In the genomic region with DNA sequence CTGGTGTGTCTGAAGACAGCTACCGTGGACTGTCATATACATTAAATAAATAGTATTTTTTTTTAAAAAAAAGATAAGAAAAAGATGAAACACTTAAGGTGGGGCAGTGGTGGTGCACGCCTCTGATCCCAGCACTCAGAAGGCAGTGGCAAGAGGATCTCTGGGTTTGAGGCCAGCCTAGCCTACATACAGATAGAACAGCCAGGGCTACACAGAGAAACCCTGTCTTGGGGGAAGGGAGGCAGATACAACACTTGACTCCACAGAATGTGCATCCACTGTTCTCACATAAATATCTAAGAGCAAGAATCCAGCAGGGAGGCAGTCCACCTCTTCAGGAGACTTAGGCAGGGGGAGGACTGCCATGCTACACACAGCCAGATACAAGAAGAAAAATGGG, we compare ENCODE assay signal across 8 mouse cellular contexts. TPM values are rescaled to one million over a fixed set of nuclear protein-coding genes. Genes with fewer than 3 reads are reported as not detected.
DNase-seq lines count a peak whose midpoint lies in the region; ATAC-seq and TF ChIP-seq lines count a peak whose summit lies in the region.

No protein-coding gene starts in this region.

- TF ChIP-seq CTCF in bone marrow, adult 2 months (IDR thresholded peaks at IDR 0.05; ENCODE audit: control insufficient read depth, insufficient read depth, low read length) = no peak
- no peak for TF ChIP-seq CTCF in liver, postnatal 0 days (IDR thresholded peaks at IDR 0.05; ENCODE audit: low read depth)

- H3K4me1 ChIP-seq in bone marrow, adult 2 months (ENCODE audit: control insufficient read depth, insufficient read depth, low read length) = no peaks in the 10 kb centered on the region; the same call in 1 of the 2 replicates
- H3K4me1 ChIP-seq in hindbrain, embryonic 10.5 days (replicated peaks) = peaks cover 42% of the 10 kb centered on the region
- peaks cover 17% of the 10 kb centered on the region for H3K4me1 ChIP-seq in liver, postnatal 0 days (ENCODE audit: insufficient read depth)

- TF ChIP-seq EP300 in liver, postnatal 0 days (IDR thresholded peaks at IDR 0.05; ENCODE audit: low read depth) = no peak

- no peak for ATAC-seq in liver, postnatal 0 days

- 55% methylated on average over 2 of the region's 2 CpGs for WGBS in bone marrow, adult 2 months
- WGBS in hindbrain, embryonic 10.5 days = 96% methylated on average over 2 of the region's 2 CpGs
- WGBS in liver, postnatal 0 days (ENCODE audit: insufficient replicate concordance) = 56% methylated on average over 2 of the region's 2 CpGs

- intact Hi-C loops in heart, postnatal 25 days (cut with DNase I) = loop anchor here (2.0 kb wide), 1 partner anchor 18 kb away; no protein-coding TSS in a partner anchor

- DNase-seq in heart, adult 11 months = peak; percentile 90
- DNase-seq in heart, postnatal 25 days (ENCODE audit: low spot score) = no peak
- no peak for DNase-seq in hindbrain, embryonic 10.5 days (ENCODE audit: low spot score)
- DNase-seq in liver, postnatal 0 days = no peak
- no peak for DNase-seq in natural killer cell, adult 2 months (ENCODE audit: low spot score in 2 of 2)
- no peak for DNase-seq in gastrocnemius, adult 8-10 months (ENCODE audit: low spot score in 2 of 2)
- DNase-seq in left cerebral cortex, adult 9 months (ENCODE audit: low spot score in 2 of 2) = no peak

- H3K4me2 ChIP-seq in liver, postnatal 0 days (ENCODE audit: low read depth, low read length) = peak overlapping the region; percentile 85

- no peaks in the 10 kb centered on the region for H3K27me3 ChIP-seq in hindbrain, embryonic 10.5 days (ENCODE audit: insufficient read depth, poor library complexity, severe bottlenecking)
- H3K27me3 ChIP-seq in liver, postnatal 0 days (ENCODE audit: insufficient read depth, low read length) = no peaks in the 10 kb centered on the region

- H3K9ac ChIP-seq in liver, postnatal 0 days (replicated peaks) = peak overlapping the region; percentile 92

- TF ChIP-seq POLR2A in bone marrow, adult 2 months (IDR thresholded peaks at IDR 0.05; ENCODE audit: borderline replicate concordance, control insufficient read depth, low read depth, low read length) = no peak

- H3K36me3 ChIP-seq in hindbrain, embryonic 10.5 days = peaks cover under 1% of the 10 kb centered on the region; the same call in 1 of the 2 replicates
- no peaks in the 10 kb centered on the region for H3K36me3 ChIP-seq in liver, postnatal 0 days (replicated peaks; ENCODE audit: insufficient read depth, low read length)

- peak overlapping the region; percentile 45 for H3K4me3 ChIP-seq in bone marrow, adult 2 months (replicated peaks; ENCODE audit: control insufficient read depth, low read depth, low read length)
- H3K4me3 ChIP-seq in hindbrain, embryonic 10.5 days = peak overlapping the region; percentile 79
- peak overlapping the region; percentile 87 for H3K4me3 ChIP-seq in liver, postnatal 0 days (ENCODE audit: low read depth, low read length)

- peak overlapping the region; percentile 58 for H3K27ac ChIP-seq in bone marrow, adult 2 months (ENCODE audit: control insufficient read depth, insufficient read depth, low read depth, low read length, poor library complexity)
- H3K27ac ChIP-seq in hindbrain, embryonic 10.5 days = no peak overlapping the region
- H3K27ac ChIP-seq in liver, postnatal 0 days (ENCODE audit: low read depth) = peak overlapping the region; percentile 98

- H3K9me3 ChIP-seq in hindbrain, embryonic 10.5 days = no peaks in the 10 kb centered on the region
- H3K9me3 ChIP-seq in liver, postnatal 0 days (ENCODE audit: low read length) = no peaks in the 10 kb centered on the region

RNA-seq across cellular contexts. Expression of a gene that starts 4.1 kb away (rescaled TPM):
- total RNA-seq in heart, postnatal 25 days (2021) = 100 to 1,000 TPM; 140 to 166 TPM
- polyA plus RNA-seq in bone marrow, adult 2 months (2011; ENCODE audit: insufficient read depth, insufficient read length, low replicate concordance, missing spikeins) = 21.1 and 29.7 TPM in 2 replicates
- 7.9 and 8.2 TPM in 2 replicates for polyA plus RNA-seq in hindbrain, embryonic 10.5 days (2016; fragmentation: Nextera tagmentation; extraction: Ambion mirVana)
- polyA plus RNA-seq in liver, postnatal 0 days (2015; fragmentation: Nextera tagmentation; extraction: Ambion mirVana) = 4.3 and 4.8 TPM in 2 replicates
- 10 to 100 TPM; 41.1 to 64.5 (median 52.8) TPM for total RNA-seq in gastrocnemius, adult 8-10 months (2022)

RNA-seq across cellular contexts. Expression of a gene that starts 13.4 kb away (rescaled TPM):
- 1 to 10 TPM; 6.1 to 6.7 TPM for total RNA-seq in heart, postnatal 25 days (2021)
- polyA plus RNA-seq in bone marrow, adult 2 months (2011; ENCODE audit: insufficient read depth, insufficient read length, low replicate concordance, missing spikeins) = 2.1 TPM in 1 of 2 replicates, not detected in the other
- 13.0 and 13.7 TPM in 2 replicates for polyA plus RNA-seq in hindbrain, embryonic 10.5 days (2016; fragmentation: Nextera tagmentation; extraction: Ambion mirVana)
- 0.44 and 0.92 TPM in 2 replicates for polyA plus RNA-seq in liver, postnatal 0 days (2015; fragmentation: Nextera tagmentation; extraction: Ambion mirVana)
- 1 to 10 TPM; 1.4 to 2.9 (median 2.5) TPM for total RNA-seq in gastrocnemius, adult 8-10 months (2022)
